Mouse (Mus musculus) megakaryocyte-erythroid progenitor cell, adult 5-6 weeks (primary cell): ENCODE results near the gene Pxmp4. TPM values are rescaled to one million over a fixed set of nuclear protein-coding genes. Genes with fewer than 3 reads are reported as not detected.

Experiments
- ATAC-seq: replicated peaks from 2 replicates; pipeline ENCODE4 v1.8.0; 2016; ENCODE audit warnings: mild to moderate bottlenecking, inconsistent platforms; ENCODE audit not compliant: severe bottlenecking, poor library complexity, low FRiP score, low TSS enrichment
- total RNA-seq, 2 experiments: library from RNA; stranded (forward) in 1 of 2; stranded (reverse) in 1 of 2; fragments of 200-1000, 215-1000 nt in 1 of 2; fragments of >200 nt in 1 of 2; fragmentation: Nextera tagmentation in 1 of 2; gene quantifications; 2 replicates each; pipeline ENCODE4 v1.2.3; 2014 to 2017

The Pxmp4 gene
- total RNA-seq, 2 experiments from 2014 or later = 12.4 to 17.3 TPM

DNA sequence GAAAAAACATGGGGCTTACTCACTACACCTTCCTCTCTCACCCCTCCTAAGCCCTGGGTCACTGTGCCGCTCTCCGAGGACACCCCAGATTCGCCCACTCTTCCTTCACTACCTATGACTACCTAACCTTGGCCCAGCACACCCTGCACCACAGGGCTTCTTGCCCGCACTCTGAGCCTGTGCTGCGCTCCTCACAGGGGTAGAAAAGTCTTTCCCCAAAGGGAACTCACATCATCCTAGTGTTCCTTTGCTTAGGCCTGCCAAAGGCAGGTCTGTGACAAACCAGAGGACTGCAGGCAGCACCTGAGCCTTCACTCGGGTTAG, 25.8 kb downstream of the Pxmp4 start:
- no peak for ATAC-seq

DNA sequence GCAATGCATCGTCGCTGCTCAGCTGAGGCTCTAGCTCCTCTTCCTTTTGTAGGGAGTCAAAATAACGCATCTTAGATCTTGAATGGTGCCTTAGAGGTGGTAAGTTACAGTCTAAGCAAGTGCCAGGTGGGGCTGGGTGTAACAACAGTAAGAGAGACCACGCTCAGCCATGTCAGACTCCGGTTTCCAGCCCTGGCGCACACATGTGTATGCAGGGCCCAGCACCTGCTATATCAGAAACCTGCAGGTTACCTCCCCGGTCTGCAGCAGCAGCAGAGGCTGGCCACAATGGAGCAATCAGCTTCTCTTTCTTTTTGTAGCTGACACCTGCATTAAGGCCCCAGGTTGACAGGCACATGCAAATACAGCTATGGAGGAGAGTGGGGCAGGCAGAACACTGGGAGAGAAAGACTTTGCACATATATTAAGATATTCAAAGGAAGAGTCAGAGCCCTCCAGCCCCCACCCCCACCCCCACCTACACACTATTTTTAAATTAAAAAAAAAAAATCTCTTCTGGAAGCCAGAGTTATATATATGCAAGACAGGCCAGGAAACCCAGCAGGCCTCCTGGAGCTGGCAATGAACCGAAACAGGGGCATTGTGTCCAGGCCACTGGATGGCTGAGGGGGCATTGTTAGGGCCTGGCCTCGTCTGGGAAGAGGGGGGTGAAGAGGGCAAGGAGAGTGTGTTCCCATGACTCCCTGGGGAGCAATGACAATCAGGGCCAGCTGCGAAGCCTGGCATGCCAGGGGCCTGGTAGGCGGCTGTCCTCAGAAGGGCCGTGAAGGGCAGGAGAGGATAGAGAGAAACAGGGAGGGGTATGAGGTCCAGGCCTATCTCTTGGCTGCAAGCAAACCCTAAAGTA, 26.4 kb downstream of the Pxmp4 start:
- ATAC-seq = no peak

DNA sequence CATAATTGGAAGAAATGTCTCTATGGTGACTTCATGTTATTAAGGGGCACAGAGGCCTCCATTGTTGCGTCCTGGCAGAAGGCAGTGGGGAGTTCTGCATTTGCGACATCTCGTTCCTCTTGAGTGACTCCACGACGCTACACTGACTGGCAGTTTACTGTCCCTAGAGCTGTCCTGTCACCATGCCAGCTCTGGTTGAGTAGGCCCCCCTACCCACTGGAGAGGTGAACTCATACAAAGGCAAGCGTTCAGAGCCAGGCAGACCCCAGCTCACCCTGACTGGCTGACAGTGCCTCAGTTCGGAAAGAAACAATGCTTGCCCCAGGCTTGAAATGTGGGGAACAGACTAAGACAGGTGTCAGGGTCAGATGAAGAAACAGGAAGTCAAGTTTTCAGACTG, 29.2 kb downstream of the Pxmp4 start:
- ATAC-seq = no peak

DNA sequence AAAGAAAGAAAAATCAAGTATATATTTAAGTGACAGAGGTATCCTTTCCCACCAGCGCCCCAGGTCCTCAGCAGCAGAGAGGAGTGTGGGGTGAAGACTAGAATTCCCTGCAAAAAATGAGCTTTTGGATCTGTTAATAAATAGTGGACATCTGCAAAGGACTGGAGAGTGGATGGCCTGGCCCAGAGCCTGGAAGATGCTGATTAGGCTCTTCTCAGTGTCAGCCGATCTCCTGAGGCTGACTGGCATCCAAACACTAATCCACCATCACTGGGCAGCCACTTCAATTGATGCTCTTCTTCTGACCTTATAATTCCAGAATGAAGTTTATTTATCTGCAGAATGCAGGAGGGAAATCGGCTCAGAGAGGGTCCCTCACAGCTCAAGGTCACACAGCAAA, 30.5 kb downstream of the Pxmp4 start:
- no peak for ATAC-seq

DNA sequence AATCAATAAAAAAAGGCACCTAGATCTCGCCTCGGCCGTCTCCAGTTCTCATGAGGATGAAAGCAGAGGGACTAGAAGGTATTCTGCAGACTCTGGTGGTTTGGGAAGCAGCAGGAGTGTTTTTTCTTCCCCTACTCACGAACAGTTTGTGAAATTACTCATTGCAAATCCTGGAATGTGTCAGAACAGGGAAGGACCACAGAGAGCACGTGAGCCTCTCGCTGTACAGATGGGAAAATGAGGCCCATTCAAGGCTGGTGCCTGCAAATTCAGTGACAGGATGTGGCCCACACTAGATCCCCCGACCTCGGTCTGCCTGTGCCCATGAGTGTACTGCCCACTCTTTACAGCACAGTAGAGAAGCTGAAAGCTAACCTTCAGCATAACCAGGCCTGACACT, 31.5 kb downstream of the Pxmp4 start:
- no peak for ATAC-seq

DNA sequence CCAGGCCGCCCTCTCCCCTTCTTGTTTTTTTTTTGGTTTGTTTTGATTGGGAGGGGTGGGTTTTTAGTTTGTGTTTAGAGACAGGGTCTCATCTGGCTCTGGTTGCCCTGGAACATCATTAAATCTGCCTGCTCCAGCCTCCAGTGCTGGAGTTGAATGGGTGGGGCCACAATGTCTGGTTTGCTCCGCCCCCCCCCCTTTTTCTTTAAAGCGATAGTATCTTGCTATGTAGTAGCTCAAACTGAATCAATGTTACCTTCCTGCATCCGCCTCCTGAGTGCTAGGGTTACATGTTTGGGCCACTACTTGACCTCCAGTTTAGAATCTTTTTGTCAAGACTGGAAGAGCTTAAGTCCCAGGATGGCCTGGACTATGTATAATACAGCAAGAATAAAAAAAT, 32.2 kb downstream of the Pxmp4 start:
- no peak for ATAC-seq

DNA sequence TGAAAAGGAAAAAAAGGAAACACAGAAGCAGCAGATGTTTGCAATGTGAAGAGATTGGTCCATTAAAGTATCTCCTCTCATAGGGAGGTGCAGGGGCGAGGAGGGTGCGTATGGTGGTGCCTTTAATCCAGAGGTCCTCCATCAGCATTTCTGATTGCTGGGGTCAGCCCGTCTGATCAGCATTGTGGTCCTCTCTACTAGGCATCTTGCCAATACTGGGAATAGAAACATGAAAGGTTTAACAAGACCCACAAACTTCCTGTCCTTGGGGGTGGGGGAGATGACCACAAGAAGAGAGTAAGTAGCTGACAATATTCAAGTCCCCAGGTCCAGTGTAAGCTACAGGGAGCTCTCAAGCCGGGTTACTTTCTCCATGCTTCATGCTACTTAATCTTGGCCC, 32.8 kb downstream of the Pxmp4 start:
- ATAC-seq = no peak

DNA sequence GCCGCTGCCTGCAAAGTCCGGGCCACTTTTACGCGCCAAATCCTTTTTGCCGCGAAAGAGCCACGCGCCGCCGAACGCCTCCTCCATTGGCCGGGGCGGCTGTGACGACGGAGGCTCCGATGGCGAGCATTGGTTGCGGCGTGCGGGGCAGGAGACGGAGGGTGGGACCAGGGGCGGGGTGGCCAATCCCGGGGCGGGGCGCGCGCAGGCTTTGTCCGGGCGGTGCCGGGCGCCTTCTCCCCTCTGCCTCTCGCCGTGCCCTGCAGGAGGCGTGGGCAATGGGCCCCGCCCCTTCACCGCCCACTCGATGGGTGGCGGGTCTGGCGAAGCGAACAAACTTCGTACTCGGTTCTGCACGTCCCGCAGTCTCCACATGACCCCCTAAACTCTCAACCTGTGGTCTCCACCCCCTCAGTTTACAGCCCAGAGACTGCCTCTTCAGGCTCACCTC, 33.6 kb downstream of the Pxmp4 start, which contains the start of gene E2f1:
E2f1 (minus strand) TSS at position 57 of the 451 bp plus-strand sequence.
- ATAC-seq = peak; percentile 85

DNA sequence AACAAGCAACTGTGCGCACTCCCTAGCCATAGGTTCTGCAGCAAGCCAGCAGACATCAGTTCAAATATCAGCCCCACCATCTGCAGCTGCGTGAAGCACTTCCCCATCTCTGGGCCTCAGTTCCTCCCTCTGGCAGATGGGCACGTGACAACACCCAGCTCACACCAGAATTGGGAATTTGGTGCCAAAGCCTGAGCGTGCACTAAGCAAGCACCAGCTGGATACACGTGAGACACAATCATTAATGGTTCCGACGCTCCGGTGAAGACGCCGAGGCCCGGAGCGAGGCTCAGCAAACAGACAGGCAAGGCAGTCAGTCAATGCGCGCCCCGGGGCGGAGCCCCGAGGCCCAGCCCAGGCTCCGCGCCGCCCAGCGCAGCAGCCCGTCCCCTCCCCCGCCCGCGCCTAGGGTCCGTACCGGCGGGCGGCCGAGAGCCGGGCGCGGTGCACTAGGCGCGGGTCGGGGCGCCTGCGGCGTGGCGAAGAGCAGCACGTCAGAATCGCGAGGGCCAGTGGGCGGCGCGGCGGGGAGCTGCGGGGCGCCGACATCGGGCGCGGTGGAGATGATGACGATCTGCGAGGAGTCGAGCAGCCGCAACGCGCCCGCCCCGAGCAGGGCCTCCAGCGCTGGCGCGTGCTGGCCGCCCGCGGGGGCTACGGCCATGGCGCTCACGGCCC, 34.3 kb downstream of the Pxmp4 start:
- peak; percentile 57 for ATAC-seq

DNA sequence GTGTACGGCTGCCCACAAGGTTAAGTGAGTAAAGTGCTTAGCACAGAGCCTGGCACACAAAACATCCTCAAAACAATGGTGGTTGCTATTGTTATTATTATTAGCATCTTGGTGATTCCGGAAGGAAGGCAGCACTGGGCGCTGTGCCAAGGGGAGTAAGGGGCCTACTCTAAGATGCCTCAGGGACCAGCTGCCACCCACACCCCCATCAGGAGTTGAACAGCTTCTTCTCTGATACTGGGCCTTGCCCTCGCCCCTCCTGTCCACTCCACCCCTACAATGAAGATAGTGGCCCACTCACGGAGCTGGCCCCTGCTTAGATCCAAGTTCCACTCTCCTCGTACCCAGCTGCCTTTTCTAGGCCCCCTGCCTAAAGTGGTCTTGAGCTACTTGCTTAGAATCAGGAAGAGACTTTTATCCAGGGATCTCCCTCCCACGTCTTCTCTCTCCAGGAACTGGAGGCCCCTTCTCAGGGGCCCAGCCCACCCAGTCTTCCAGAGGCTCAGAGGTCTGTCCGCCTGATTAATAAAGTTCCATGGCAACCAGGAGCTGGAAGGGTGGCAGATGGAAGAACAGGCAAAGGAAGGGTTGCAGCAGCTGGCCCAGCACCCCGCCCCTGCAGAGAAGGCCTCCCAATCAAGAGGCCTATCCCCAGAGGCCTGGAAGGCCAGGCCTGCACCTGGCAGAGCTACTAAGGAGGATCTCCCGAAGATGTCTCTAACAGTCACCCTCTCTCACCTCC, 35.0 kb downstream of the Pxmp4 start:
- peak; percentile 45 for ATAC-seq

DNA sequence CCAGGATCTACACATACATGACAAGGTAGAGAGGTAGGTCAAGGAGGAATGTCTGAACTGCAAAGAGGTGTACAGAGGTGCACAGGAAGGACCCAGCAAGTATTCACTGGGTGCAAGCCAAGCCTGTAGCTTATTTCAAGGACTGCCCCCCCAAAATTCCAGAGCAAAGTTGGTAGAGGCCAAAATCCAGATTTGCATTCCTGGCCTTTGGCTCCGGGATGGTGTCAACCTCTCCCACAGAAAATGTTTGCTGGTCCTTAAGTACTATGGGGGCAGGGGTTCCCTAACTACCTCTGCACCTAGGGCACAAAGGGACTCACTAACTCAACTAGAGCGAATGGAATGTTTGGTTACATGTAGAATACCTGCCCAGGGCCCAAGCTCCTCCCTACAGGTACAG, 35.7 kb downstream of the Pxmp4 start:
- no peak for ATAC-seq

DNA sequence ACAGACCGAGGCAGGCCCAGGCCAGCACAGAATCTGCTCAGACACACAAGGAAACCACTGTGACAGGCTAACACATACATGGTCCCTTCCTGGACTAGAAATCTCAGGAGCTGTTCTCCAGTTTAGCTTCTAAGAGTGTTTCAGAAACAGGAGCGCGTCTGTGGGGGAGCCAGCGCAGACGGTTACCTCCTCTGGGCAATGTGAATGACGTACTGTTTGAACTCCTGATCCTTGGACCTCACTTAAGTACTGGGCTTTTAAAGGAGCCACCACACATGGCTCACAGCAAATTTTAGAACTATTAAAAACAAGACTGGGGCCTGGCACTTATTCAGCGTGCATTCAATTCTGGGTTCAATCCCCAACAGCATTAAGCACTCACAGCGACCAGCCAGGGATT, 36.9 kb downstream of the Pxmp4 start:
- ATAC-seq = no peak

DNA sequence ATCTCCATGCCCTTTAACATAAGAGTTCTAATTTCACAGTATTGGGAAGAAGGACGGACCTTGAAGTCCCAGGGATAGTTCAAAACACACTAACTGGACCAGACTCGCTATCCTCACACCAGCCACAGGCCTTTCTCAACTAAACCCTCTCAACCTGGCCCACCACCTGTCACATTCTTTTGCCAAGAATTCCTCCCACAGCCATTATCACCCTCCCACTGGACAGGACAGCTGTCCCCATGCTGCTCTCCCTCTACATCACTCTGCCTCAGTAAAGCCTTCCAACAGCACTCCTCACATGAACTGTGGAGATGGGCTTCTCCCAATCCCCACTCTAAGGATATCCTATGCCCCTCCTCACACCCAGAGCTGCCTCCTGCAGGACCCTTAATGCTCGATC, 37.9 kb downstream of the Pxmp4 start:
- no peak for ATAC-seq

DNA sequence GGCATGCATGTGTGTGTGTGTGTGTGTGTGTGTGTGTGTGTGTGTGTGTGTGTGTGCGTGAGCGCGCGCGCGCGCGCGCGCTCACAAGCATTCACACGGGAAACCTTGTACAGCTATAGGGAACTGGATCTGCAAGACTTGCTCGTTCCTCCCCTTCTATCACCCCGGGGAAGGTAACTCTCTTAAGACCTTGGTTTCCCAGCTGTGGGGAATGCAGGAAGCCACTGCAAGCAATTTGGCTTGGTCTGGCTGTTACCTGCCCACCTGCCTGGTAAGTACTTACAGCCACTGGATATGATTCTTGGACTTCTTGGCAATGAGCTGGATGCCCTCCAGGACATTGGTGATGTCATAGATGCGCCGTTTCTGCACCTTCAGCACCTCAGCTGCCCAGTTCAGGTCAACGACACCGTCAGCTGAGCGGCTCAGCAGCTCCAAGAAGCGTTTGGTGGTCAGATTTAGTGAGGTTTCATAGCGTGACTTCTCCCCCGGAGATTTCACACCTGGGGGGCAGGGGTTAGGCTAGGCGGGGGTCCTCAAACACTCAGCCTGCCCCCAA, 39.8 kb downstream of the Pxmp4 start:
- ATAC-seq = no peak

DNA sequence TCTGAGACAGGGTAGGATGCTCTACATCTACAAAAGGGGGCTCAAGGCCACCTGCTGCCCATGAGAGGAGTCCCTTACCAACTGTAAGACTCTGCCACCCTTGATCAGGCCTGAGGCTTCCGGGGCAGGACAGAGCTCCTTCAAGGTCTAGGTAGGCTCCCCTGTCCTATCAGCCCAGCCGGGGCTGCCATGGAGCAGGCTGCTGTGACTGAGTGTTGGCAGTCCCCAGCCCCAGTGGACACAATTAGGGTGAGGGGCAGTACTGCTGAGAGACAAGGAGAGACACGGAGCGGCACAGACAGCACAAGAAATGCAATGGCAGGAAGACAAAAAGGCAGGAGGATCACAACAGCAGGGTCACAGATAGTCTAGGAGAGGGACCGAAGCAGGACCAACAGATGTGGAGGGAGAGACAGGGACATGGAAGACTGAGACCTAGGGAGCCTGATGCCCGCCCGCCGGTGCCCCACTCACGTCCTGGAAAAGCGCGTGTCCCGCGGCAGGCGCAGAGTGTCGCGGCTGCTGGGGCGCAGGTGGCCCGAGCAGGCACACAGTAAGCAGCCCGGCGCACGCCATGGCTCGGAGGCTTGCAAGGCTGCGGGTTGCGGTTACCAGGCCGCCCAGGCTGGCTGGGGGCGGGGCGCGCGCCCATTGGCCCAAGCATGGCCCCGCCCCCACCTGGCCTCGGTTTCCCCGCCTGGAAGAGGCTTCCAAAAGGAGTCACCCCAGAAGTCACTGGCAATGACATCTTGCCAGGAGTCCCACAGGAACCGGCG, 45.1 kb downstream of the Pxmp4 start, which contains the start of gene Necab3:
Necab3 (minus strand) TSS at position 627 of the 776 bp plus-strand sequence.
- ATAC-seq = peak; percentile 79

DNA sequence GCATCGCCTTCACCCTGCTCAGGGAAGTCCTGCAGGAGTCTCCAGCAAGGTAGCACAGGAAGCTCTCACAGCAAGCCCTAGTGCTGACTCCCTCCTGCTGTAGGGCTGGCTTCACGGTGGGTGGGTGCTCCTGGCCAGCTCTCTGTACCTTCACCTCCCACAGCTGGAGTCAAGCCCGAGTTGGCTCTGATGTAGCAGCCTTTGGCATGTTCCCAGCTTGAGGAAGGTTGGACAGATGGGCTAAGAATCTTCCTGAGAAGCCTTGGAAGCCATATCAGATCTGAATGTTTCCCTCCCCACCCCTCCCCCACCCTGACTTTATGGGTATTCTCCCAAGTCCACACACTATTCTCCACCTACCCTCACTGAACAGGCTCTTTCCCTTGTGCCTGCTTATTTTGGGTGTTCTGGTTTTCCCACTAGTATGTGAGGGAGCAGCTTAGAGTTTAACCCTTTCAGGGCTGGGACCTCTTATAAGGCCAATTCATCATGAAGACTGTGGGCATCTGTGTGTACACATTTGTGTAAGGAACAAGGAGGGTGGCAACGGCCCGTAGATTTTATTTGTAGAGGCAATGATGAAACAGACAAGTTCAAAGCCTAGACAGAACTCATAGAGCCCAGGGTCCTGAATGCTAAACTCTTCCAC, 46.2 kb downstream of the Pxmp4 start:
- no peak for ATAC-seq

DNA sequence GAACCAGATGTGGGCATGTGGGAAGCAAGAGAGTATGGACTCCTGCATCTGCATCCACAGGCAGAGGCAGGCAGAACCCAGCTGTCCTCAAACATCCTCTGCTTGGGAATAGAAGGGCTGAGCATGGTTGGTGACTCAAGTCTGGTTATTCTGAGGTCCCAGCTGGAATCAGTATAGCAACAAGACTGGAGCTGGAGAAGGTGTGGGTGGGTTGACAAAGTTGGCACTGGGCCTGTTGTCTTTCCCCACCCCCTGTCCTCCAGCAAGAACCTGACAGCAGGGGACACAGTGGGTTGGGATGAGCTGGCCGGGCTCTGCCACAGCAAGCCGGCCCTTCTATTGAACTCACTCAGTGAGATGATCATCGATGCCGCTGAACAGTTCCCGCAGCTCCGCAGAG, 48.3 kb downstream of the Pxmp4 start:
- no peak for ATAC-seq

DNA sequence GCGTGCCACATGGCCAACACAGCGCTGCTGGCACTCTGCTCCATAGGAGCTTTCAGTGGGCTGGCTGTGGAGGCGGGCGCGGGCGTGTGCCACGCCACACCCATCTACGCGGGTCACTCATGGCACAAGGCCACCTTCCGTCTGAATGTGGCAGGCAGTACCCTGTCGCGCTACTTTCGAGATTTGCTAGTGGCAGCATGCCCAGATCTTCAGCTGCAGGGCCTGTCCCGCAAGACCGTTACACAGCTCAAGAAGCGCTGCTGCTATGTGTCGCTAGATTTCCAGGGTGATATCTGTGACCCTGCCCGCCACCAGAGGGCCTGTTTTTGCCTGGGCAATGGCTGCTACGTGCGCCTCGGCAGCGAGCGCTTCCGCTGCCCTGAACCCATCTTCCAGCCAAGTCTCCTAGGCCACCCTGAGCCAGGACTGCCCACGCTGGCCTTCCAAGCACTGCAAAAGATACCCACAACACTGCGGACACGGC, 51.0 kb downstream of the Pxmp4 start:
- peak; percentile 77 for ATAC-seq

DNA sequence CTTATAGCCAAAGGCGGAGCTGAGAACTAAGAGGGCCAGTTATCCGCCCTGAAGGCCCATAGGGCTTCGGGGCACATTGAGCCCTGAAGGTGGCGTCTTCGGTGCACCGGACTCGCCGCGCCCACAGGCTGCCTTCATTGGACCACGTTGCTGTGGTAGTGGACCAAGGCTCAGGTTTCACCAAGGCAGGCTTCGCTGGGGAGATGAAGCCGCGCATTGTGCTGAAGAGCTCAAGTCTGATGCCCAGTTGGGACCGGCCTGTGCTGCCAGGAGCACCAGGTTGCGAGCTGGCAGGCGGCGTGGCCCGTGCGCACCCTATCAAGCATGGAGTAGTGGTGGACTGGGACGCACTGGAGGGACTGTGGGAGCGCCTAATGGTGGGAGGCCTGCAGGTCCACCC, 51.6 kb downstream of the Pxmp4 start:
- ATAC-seq = peak; percentile 25
